Mouse (Mus musculus) midbrain, embryonic 12.5 days (tissue): ENCODE data around the gene Fgd6. TPM values are rescaled to one million over a fixed set of nuclear protein-coding genes. Genes with fewer than 3 reads are reported as not detected.

ENCODE experiments used
- ATAC-seq: fragments of 200-750 bp; cut with Nextera tagmentation; 2 replicates; pipeline ENCODE4 v1.8.0; 2017; ENCODE audit warnings: low read depth, moderate TSS enrichment, moderate library complexity; ENCODE audit not compliant: low FRiP score
- H3K27ac ChIP-seq: fragments of 300-500 bp; sonication (generic); replicated peaks from 2 replicates; pipeline ENCODE4 v1.5.1; 2016; ENCODE audit warnings: mild to moderate bottlenecking
- H3K27me3 ChIP-seq: fragments of 300-500 bp; sonication (generic); 2 replicates; pipeline ENCODE4 v1.6.1; 2016; ENCODE audit warnings: mild to moderate bottlenecking
- H3K36me3 ChIP-seq: fragments of 300-500 bp; sonication (generic); 2 replicates; pipeline ENCODE4 v1.6.1; 2016
- H3K4me1 ChIP-seq: fragments of 300-500 bp; sonication (generic); 2 replicates; pipeline ENCODE4 v1.6.1; 2016
- H3K4me2 ChIP-seq: fragments of 300-500 bp; sonication (generic); replicated peaks from 2 replicates; pipeline ENCODE4 v1.6.1; 2016; ENCODE audit warnings: mild to moderate bottlenecking, moderate library complexity
- H3K4me3 ChIP-seq: fragments of 300-500 bp; sonication (generic); 2 replicates; pipeline ENCODE4 v1.5.1; 2016; ENCODE audit warnings: mild to moderate bottlenecking
- H3K9ac ChIP-seq: fragments of 300-500 bp; sonication (generic); replicated peaks from 2 replicates; pipeline ENCODE4 v1.6.1; 2016; ENCODE audit warnings: mild to moderate bottlenecking, moderate library complexity
- H3K9me3 ChIP-seq: fragments of 300-500 bp; sonication (generic); 2 replicates; pipeline ENCODE4 v1.6.1; 2016; ENCODE audit warnings: mild to moderate bottlenecking
- WGBS: fragments of 180-500 bp; shearing (Covaris S2); methylation state at CpG from one replicate; pipeline ENCODE4 v1.1.7; 2016; 5-methylcytosine and 5-hydroxymethylcytosine counted together
- polyA plus RNA-seq: library from polyadenylated mRNA; unstranded; fragments of >200 nt; fragmentation: Nextera tagmentation; extraction: Ambion mirVana; gene quantifications from 2 replicates; pipeline ENCODE4 v1.2.1, GENCODE M21; 2016

Fgd6 gene
- polyA plus RNA-seq, 1 experiment from 2014 or later, result 4.9 TPM

GRCm38 (mm10) chr10:94047845-94048559 is 12.2 kb downstream of the Fgd6 start:
- Histone ChIP-seq H3K4me3 (no peak overlapping the region), H3K27me3 (no peaks in the 10 kb centered on the region), H3K36me3 (peaks cover 14% of the 10 kb centered on the region; the same call in 1 of the 2 replicates), H3K9me3 (no peaks in the 10 kb centered on the region), H3K27ac (no peak overlapping the region), H3K9ac (no peak overlapping the region), H3K4me2 (no peak overlapping the region), H3K4me1 (peaks cover 13% of the 10 kb centered on the region)
- no peak for ATAC-seq
- WGBS, result 75% methylated on average over 10 of the region's 10 CpGs

DNA sequence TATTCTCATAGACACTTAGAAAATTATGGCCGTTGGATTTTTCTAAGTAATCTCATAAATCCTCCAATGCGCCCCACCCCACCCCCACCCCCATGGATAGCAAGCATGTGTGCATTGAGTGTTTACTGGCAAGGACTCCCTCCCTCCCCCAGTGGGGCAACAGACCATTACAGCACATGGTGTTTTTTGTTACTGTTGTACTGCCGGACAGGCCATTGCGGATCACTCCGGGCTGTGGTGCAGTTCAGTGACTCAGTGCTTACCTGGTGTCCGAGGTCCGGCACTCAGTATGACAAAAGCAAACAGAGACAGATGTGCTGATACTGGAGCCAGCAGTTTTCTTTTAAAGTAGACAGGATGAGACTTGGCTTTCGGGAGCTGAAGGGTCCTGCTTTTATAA is 13.3 kb downstream of the Fgd6 start:
- Histone ChIP-seq H3K4me3 (no peak overlapping the region), H3K4me1 (peaks cover 5% of the 10 kb centered on the region; the same call in 1 of the 2 replicates), H3K9me3 (no peaks in the 10 kb centered on the region), H3K9ac (no peak overlapping the region), H3K27ac (no peak overlapping the region), H3K4me2 (no peak overlapping the region), H3K27me3 (no peaks in the 10 kb centered on the region), H3K36me3 (peaks cover 13% of the 10 kb centered on the region; the same call in 1 of the 2 replicates)
- 79% methylated on average over 8 of the region's 8 CpGs for WGBS
- no peak for ATAC-seq

DNA sequence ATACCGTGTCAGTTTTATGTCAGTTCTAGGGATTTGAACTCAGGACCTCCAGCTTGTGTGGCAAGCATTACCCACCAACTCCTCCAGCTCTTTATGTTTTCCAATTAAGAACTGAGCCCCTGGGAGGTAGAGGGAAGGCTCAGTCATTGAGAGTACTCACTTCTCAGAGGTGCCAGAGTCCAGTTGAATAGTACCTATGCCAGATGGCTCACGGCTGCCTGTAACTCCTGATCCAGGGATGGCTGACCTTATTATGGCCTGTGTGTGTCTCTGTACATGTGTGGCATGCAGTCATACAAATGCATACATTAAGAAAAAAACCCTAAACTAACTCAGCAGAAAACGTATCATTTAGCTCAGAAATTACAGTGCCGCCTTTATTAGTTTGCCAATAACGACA is 14.9 kb downstream of the Fgd6 start:
- Histone ChIP-seq H3K9me3 (no peaks in the 10 kb centered on the region), H3K4me2 (no peak overlapping the region), H3K4me3 (no peak overlapping the region), H3K36me3 (0 out of 2 replicates have a peak, but pooled peaks cover under 1% of the 10 kb centered on the region), H3K9ac (no peak overlapping the region), H3K27me3 (no peaks in the 10 kb centered on the region), H3K4me1 (no peaks in the 10 kb centered on the region), H3K27ac (no peak overlapping the region)
- ATAC-seq, result no peak
- WGBS, result 95% methylated on average over 5 of the region's 5 CpGs

- Histone ChIP-seq H3K27ac (no peak overlapping the region), H3K4me3 (no peak overlapping the region), H3K4me2 (no peak overlapping the region), H3K4me1 (peaks cover 4% of the 10 kb centered on the region; the same call in 1 of the 2 replicates), H3K27me3 (no peaks in the 10 kb centered on the region), H3K36me3 (no peaks in the 10 kb centered on the region), H3K9ac (no peak overlapping the region), H3K9me3 (no peaks in the 10 kb centered on the region)
- 95% methylated on average over 6 of the region's 6 CpGs for WGBS
- ATAC-seq, result no peak
Observed at GRCm38 (mm10) chr10:94056487-94056886, 20.7 kb downstream of the Fgd6 start.

DNA sequence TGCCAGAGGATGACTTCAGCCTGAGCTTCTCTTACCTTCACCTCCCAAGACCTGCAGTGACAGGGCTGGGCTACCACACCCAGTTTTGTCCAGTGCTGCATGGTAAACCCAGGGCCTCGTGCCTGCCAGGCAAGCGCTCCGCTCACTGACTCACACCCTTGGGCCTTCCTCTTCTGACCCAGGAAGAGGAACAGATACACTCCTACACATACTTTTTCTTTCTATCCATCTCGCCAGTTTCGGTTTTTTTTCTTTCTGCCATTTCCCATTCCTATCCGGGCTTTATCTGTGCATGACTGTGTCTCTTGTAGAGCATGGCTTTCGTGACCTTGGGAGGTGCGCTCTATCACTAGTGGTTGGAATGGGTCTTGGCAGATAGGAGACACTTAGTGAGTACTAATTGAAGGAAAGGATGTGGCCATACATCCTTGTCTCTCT is 23.8 kb downstream of the Fgd6 start:
- 91% methylated on average over 8 of the region's 8 CpGs for WGBS
- H3K4me1 ChIP-seq, result peaks cover 4% of the 10 kb centered on the region; the same call in 1 of the 2 replicates
- H3K9me3 ChIP-seq, result no peaks in the 10 kb centered on the region
- ATAC-seq, result no peak
- H3K9ac ChIP-seq, result no peak overlapping the region
- no peak overlapping the region for H3K4me3 ChIP-seq
- no peak overlapping the region for H3K27ac ChIP-seq
- no peak overlapping the region for H3K4me2 ChIP-seq
- H3K36me3 ChIP-seq, result no peaks in the 10 kb centered on the region
- H3K27me3 ChIP-seq, result no peaks in the 10 kb centered on the region

GRCm38 (mm10) chr10:94060190-94060589 is 24.4 kb downstream of the Fgd6 start:
- ATAC-seq, result no peak
- WGBS, result 86% methylated on average over 8 of the region's 8 CpGs
- no peak overlapping the region for H3K27ac ChIP-seq
- H3K4me1 ChIP-seq, result peaks cover 4% of the 10 kb centered on the region; the same call in 1 of the 2 replicates
- H3K4me2 ChIP-seq, result no peak overlapping the region
- H3K9ac ChIP-seq, result no peak overlapping the region
- H3K9me3 ChIP-seq, result no peaks in the 10 kb centered on the region
- no peak overlapping the region for H3K4me3 ChIP-seq
- H3K36me3 ChIP-seq, result no peaks in the 10 kb centered on the region
- no peaks in the 10 kb centered on the region for H3K27me3 ChIP-seq

DNA sequence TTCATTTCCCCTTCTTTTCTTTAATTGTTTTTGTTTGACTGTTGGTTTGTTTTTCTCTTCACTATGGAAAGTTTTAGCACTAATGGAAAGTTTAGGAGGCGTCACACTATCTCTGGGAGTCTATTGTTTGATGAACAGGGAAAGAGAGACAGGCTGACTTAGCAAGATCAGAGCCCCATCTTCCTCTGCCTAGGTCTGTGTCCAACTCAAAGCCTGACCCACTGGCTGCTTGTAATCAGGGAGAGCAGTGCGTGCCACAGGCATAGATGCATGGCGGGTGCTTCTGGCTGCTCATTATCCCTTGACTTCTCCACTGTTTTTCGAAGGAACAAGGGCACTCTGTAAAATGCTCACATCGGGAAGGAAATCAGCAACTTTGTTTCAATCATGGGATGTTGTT is 26.6 kb downstream of the Fgd6 start:
- no peak overlapping the region for H3K27ac ChIP-seq
- H3K27me3 ChIP-seq, result no peaks in the 10 kb centered on the region
- WGBS, result 61% methylated on average over 5 of the region's 5 CpGs
- H3K4me2 ChIP-seq, result no peak overlapping the region
- no peak overlapping the region for H3K9ac ChIP-seq
- ATAC-seq, result no peak
- no peaks in the 10 kb centered on the region for H3K36me3 ChIP-seq
- H3K9me3 ChIP-seq, result no peaks in the 10 kb centered on the region
- no peak overlapping the region for H3K4me3 ChIP-seq
- H3K4me1 ChIP-seq, result peaks cover 4% of the 10 kb centered on the region; the same call in 1 of the 2 replicates

DNA sequence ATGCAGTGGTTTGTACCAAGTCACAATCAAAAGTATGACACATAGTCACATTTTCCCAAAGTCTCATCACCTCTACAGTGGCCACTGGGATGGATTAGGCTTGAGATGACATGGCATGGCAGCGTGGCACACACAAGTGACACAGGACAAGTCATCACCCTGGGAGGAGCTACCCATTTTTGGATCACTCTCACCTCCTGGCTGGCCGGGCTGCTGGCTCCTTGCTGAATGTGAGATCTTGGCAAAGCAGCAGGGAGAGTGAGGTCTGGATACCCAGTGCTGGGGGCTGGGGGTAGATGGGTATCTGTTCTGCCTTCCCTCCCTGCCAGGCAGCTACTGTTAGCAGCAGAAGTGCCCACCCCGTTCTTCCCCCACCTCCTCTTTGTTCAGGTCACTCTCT is 31.1 kb downstream of the Fgd6 start:
- H3K27me3 ChIP-seq, result no peaks in the 10 kb centered on the region
- H3K4me1 ChIP-seq, result no peaks in the 10 kb centered on the region
- no peak for ATAC-seq
- H3K9ac ChIP-seq, result no peak overlapping the region
- WGBS, result 76% methylated on average over 3 of the region's 3 CpGs
- H3K36me3 ChIP-seq, result no peaks in the 10 kb centered on the region
- no peak overlapping the region for H3K27ac ChIP-seq
- H3K4me3 ChIP-seq, result no peak overlapping the region
- no peaks in the 10 kb centered on the region for H3K9me3 ChIP-seq
- H3K4me2 ChIP-seq, result no peak overlapping the region

DNA sequence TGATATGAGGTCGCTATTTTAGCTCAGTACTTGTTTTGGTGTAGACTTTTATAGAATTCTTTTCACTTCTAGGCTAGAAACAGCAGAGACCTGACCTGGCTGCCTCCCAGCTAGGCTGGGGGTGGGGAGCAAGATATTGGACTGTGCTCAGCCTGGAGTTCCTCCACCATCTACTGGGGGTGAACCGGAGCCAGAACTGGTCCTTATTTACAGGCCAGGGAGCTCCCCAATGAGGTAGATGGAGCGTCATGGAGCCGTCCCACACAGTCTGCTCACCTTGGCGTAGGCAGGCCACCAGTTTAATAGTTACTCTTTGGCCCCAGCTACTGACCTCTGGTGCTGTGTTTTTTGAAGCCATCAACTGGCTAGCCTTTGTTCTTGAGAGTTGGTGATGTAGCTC is 32.9 kb downstream of the Fgd6 start:
- WGBS, result 94% methylated on average over 5 of the region's 5 CpGs
- H3K4me1 ChIP-seq, result 0 out of 2 replicates have a peak, but pooled peaks cover 6% of the 10 kb centered on the region

DNA sequence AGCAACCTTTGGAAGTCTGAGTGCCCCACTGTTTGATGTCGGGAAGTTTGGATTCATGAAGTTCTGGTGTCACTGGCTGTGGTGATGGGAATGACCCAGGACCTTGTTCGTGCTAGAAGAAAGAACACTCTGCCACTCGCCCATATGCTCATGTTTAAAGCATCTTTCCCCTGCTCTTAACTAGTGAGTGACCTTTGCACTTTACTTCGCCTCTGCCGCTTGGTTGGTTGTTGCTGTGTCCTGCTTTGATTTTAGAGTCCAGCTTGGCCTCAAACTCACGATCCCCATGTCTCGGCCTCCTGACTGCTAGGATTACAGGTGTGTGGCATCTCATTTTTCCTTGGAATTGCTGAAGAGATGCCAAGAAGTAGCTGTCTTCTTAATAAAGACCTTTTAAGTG is 35.8 kb downstream of the Fgd6 start:
- Histone ChIP-seq H3K27ac (no peak overlapping the region), H3K27me3 (no peaks in the 10 kb centered on the region), H3K4me1 (peaks cover 6% of the 10 kb centered on the region), H3K9ac (no peak overlapping the region), H3K36me3 (0 out of 2 replicates have a peak, but pooled peaks cover 4% of the 10 kb centered on the region), H3K4me2 (no peak overlapping the region), H3K4me3 (no peak overlapping the region), H3K9me3 (no peaks in the 10 kb centered on the region)
- WGBS, result 84% methylated on average over 7 of the region's 7 CpGs
- no peak for ATAC-seq

More for the DNA sequence above, 32.9 kb downstream of the Fgd6 start:
- no peaks in the 10 kb centered on the region for H3K9me3 ChIP-seq
- H3K27ac ChIP-seq, result no peak overlapping the region
- no peaks in the 10 kb centered on the region for H3K27me3 ChIP-seq
- H3K4me2 ChIP-seq, result no peak overlapping the region
- no peak for ATAC-seq
- no peak overlapping the region for H3K4me3 ChIP-seq
- H3K36me3 ChIP-seq, result no peaks in the 10 kb centered on the region
- no peak overlapping the region for H3K9ac ChIP-seq

- WGBS, result 67% methylated on average over 10 of the region's 10 CpGs
- Histone ChIP-seq H3K27ac (no peak overlapping the region), H3K4me2 (no peak overlapping the region), H3K4me3 (no peak overlapping the region), H3K36me3 (0 out of 2 replicates have a peak, but pooled peaks cover 4% of the 10 kb centered on the region), H3K4me1 (peaks cover 14% of the 10 kb centered on the region), H3K9ac (no peak overlapping the region), H3K27me3 (no peaks in the 10 kb centered on the region), H3K9me3 (no peaks in the 10 kb centered on the region)
- ATAC-seq, result no peak
Observed at GRCm38 (mm10) chr10:94072261-94072915, 36.6 kb downstream of the Fgd6 start.

DNA sequence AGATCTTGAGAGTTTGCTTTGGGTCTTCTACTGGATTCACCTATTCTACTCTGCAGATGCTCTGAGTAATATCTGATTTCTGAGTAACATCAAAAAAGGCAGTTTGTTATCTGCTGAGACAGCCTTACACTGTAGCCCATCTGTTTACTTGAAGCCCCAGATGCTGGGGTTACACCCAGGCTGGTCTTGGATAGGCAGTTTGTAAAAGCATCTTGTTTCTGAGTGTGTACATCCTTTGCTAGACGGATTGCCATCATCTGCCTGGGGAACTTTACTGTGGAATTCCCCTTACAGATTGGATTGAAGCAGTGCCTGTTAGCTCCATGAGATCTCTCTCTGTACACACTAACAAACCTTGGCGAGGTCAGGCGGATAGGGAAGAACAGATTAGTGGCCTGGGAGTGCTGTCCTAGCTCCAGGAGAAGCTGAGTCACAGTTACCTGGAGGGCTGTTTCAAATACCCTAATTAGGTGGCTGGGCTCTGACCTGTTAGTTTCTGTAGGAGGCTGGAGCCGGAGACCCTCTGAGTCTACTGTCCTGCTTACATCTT is 37.2 kb downstream of the Fgd6 start:
- Histone ChIP-seq H3K9ac (no peak overlapping the region; the same call in 1 of the 2 replicates), H3K9me3 (no peaks in the 10 kb centered on the region), H3K27me3 (no peaks in the 10 kb centered on the region), H3K27ac (no peak overlapping the region), H3K4me2 (no peak overlapping the region), H3K4me3 (no peak overlapping the region), H3K4me1 (peaks cover 16% of the 10 kb centered on the region), H3K36me3 (0 out of 2 replicates have a peak, but pooled peaks cover 4% of the 10 kb centered on the region)
- 83% methylated on average over 4 of the region's 4 CpGs for WGBS
- no peak for ATAC-seq
